Mouse (Mus musculus) inflammation-experienced regulatory T-cells, adult 6 months (primary cell): ENCODE results near the gene Rec8. TPM values are rescaled to one million over a fixed set of nuclear protein-coding genes. Genes with fewer than 3 reads are reported as not detected.

ENCODE experiments used
- ATAC-seq: one replicate; pipeline ENCODE4 v1.8.0; 2017
- polyA plus RNA-seq, 3 experiments: library from polyadenylated mRNA; unstranded; fragments of 100-300 nt; shearing (Covaris generic); gene quantifications; one replicate each; pipeline ENCODE4 v1.2.1; 2017

The Rec8 gene
- polyA plus RNA-seq, 3 experiments from 2014 or later: 2.7 to 4.0 TPM; not detected in 1

DNA sequence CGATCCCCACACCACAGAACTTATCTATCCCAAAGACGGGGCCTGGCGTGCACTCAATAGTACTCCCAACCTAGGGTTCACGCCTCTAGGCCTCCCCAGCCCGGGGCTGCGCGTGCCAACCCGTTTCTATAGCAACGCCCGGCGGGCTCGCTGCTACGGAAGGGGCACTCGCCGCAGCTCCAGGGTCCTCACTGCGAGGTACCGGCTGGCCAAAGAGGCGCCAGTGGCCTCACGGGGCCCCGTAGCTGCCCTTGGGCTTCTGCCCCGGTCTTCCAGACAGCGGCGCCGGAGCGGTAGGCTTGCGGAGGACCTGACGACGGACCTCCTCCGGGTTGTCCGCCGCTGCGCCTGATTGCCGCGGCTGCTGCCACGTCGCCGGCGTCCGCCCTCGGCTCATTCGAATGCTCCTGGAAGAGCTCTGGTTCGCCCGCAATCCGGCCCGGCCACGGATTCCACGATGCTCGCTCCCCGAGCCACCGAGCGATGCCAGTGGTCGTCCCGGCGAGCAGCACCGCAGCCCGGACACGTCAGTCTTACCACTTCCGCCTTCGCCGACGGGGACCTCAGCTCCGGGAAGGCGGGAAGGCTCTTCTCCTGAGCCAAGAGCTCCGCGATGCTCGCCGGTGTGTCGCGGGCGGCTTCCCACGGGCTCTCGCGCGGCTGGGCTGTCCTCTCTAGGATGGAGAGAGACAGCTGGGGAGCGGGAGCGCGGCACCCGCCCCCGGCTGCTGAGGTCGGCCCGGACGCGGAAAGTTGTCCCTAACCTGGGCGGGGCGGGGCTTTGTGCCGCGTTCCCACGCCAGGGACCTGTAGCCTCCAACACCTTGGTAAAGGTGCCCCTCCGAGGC, 25.4 kb downstream of the Rec8 start, which contains the start of gene Tm9sf1:
Gene Tm9sf1 (minus strand): TSS at position 747 of the 848 bp plus-strand sequence.
- ATAC-seq: peak; percentile 73

DNA sequence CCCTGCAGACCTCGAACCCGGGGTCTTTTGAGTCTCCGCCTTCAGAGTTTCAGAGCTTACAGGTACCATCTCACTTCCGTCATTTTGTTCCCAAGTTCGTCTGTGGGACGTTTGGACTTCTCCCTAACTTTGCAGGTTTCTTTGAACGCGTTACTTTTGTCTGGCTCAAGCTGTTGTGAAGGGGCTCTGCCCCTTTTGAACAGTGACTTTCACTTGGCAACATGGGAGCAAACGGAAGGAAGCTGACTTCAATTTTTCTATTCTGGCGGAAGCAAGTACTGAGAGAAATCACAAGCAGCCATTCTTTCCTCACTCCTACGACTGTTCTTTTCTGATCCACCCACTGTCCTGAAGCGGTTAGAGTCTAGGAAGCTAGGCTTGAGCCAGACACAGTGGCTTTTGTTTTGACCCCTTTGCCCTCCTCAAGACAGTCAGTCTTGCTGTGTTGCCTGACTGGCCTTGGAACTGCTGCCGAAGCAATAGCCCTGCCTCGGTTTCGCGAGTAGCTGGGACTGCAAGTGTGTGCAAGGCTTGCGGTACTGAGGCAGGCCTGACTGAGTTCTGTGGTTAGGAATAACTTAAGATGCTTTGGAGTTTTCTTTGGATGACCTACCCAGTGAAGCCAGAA, 26.5 kb downstream of the Rec8 start:
- peak; percentile 38 for ATAC-seq

DNA sequence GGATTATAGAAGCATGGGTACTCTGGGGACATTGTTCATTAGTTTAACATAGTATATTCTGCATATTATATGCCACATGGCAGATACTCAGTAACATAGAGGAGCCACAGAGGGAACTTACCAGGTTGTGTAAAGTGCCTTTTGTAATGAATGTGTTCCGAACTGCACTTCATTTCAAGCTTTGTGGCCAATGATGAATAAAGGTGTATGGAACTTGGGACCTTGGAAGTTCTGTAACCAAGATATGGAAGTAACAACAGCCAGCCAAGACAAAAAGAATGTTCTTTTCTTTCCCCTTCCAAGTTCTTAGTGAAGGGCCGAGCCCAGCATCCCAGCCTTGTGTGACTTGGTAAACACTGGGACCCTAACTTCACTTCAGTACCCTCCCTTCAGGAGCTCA, 32.0 kb downstream of the Rec8 start, which contains the start of gene Tssk4:
Gene Tssk4 (plus strand): TSS at position 301 of the 400 bp plus-strand sequence.
- no peak for ATAC-seq

DNA sequence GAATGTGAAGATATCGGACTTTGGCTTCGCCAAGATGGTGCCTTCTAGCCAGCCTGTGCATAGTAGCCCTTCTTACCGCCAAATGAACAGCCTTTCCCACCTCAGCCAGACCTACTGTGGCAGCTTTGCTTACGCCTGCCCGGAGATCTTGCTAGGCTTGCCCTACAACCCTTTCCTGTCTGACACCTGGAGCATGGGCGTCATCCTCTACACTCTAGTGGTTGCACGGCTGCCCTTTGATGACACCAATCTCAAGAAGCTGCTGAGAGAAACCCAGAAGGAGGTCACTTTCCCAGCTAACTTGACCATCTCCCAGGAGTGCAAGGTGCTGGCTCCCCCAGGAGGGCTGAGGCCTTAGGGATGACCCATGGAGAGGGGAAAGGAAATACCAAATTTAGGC, 33.7 kb downstream of the Rec8 start:
- ATAC-seq: no peak

DNA sequence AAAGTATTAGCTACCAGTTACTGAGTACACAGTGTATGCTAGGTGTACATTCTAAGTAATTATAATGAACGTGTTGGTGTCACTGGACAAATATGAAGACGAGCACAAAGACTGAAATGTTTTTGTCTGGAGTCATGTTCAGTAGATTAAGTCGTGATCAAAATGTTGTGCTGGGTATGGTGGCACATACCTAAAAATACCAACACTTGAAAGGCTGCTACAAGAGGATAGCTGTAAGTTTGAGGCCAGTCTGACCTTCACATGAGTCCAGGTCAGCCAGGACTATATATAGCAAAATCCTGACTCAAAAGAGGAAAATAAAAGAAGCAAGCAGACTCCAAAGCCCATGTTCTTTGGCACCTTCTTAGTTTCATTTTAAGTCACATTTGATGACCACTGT, 39.1 kb downstream of the Rec8 start:
- no peak for ATAC-seq

DNA sequence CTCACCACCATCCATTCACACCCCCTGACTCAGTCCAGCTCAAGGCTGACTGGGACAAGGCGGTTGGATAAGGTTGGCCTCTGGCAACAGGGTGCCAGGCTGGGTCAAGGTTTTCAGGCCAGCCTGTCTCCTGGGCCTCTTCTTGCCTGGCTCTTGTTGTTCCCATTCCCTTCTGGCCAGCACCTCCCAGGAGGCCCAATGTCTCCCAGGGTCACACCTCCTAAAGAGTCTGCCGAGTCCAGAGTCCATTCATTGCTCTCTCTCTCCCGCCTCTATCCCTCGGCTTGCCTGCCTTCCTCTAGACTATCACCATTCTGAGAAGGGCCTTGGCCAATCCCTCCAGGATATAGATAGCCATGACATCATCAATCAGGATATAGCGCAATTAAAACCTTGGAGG, 40.2 kb downstream of the Rec8 start:
- ATAC-seq: no peak

DNA sequence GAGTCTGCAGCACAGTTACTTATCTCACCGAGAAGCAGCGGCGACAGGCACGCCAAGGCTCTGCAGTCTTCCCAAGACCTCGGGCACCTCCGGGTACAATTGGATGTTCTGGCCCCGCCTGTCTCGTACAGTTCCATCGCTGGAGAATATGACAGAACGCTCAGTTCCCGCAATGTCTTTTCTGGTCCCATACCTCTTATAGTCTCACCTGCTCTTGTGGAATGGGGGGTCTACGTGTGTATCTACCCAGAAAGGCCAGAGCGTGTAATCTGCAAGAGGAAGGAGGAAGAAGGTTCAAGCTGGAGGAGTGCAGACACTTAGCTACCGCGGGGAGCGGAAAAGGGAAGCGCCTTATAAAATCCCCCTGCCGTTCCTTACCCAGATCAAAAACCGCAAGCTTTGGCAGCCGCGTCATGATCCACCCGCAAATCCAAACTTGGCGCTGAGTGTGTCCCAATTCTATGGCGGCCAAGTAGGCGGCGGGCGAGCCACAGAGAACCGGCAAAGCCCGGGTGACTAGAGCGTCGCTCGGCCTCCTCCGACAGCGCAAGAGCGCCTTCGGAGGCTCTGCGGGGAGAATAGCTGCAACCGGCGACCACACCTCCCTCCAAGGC, 42.2 kb downstream of the Rec8 start, which contains the start of gene Mdp1:
Gene Mdp1 (minus strand): TSS at position 549 of the 614 bp plus-strand sequence.
- peak; percentile 96 for ATAC-seq

DNA sequence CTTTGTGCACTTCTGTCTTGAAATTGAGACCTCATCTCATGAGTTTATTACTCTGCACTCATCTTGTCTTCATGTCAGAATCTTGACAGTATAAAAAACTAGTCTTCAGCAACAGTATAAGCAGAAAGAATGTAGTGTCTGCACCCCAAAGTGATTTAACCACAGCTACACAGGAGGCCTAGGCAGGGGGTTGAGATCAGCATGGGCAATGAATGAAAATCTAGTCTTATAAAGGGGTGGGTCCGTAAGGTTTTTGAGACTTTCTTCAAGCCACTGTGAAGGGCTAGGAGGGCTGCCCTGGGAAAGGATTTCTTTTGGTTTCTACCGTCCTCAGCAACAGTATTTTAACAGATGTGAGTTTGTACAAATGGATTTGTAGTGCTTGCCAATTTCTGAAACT, 42.8 kb downstream of the Rec8 start:
- no peak for ATAC-seq

DNA sequence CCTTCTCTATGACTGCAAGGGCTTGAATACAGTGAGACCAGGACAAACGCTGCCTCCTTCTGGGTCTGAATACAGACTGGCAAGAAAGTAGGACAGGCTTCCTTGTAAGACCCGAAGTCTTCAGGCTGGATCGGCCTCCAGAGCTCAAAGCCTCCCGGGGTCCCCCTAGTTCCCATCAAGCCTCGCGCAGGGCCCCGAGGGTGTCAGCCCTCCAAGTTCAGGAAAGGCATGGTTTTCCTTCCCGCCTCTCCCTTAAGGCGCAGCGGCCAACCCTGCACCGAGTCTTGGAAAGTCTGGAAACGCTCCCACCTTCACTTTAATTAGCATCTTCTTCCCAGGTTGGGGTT, 53.6 kb downstream of the Rec8 start:
- peak; percentile 3 for ATAC-seq

DNA sequence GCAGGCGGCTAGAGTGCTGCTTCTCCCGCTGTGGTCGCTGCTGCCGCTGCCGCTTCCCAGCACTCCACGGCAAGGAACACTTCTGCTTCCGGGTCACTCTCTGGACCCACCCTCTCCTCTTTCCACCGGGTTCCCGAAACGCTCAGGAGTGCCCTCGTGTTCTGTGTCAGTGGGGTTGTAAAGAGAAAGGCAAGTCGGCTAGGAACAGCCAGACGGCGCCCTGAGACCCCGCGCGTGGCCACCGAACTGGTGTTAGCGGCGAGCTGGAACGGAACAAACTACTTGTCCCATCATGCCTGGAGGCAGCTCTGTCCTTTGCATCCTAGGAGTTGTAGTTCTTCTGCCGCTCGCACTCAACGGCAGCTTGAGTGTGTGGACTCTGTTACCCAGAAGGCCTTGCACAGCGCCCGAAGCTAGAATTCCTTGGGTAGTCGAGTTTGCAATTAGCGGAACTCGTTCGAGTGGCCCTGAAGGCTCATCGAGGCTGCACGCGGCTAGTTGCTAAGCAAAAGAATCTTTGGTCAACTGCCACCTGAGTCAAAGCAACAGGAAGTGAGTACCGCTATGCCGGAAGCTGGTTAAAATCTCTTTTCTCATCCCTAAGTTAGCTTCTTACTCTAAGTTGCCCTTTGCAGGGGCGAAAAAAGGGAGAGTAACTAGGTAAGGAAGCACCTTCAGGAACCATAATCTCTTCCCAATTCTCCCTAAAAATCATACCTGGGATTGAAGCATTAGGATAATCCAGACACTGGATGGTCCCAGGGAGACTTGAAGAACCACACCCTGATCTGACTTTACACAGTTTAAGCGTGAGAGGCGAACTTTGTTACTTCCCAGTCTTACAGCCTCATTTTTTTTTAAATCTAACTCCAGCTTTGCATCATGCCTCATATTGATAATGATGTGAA, 54.2 kb downstream of the Rec8 start, which contains the start of the genes Gmpr2 and Nedd8:
Gene Gmpr2 (plus strand): TSS at position 109 of the 908 bp plus-strand sequence.
Gene Nedd8 (minus strand): TSS at position 292 of the 908 bp plus-strand sequence.
- peak; percentile 98 for ATAC-seq

DNA sequence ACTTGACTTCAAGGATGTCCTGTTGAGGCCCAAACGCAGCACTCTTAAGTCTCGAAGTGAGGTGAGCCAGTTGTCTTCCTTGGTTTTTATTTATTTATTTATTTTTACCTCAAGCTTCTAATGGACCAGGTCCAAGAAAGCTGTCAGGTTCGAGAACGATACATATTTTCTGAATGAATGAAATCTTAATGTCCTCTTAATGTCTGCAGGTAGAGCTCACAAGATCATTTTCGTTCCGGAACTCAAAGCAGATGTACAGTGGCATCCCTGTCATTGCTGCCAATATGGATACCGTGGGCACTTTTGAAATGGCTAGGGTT, 54.9 kb downstream of the Rec8 start:
- ATAC-seq: no peak

Other genes with a start within 250 kb of the Rec8 start
- 10 to 100 TPM; 37.3 to 38.7 (median 37.4) TPM for gene Dhrs4, start 139.3 kb upstream of the Rec8 start, polyA plus RNA-seq
- gene Carmil3, start 127.4 kb upstream of the Rec8 start, polyA plus RNA-seq: not detected
- gene Cpne6, start 107.6 kb upstream of the Rec8 start, polyA plus RNA-seq: not detected
- under 1 TPM in 1 of 3 experiments, not detected in 2; 0.08 TPM for gene Nrl, start 93.1 kb upstream of the Rec8 start, polyA plus RNA-seq
- 10 to 100 TPM; 31.9 to 37.5 (median 35.9) TPM for gene Pck2, start 77.8 kb upstream of the Rec8 start, polyA plus RNA-seq
- gene Dcaf11, start 58.0 kb upstream of the Rec8 start, polyA plus RNA-seq: 100 to 1,000 TPM in 1 of 3 experiments, 10 to 100 TPM in 2; 73.9 to 107 (median 81.0) TPM
- 1 to 10 TPM; 1.4 to 3.2 (median 3.2) TPM for gene A730061H03Rik, start 57.6 kb upstream of the Rec8 start, polyA plus RNA-seq
- gene Fitm1, start 42.4 kb upstream of the Rec8 start, polyA plus RNA-seq: not detected
- 100 to 1,000 TPM; 667 to 812 (median 693) TPM for gene Psme1, start 39.9 kb upstream of the Rec8 start, polyA plus RNA-seq
- 10 to 100 TPM; 19.1 to 25.6 (median 23.3) TPM for gene Emc9, start 32.7 kb upstream of the Rec8 start, polyA plus RNA-seq
- 1,000 to 10,000 TPM in 1 of 3 experiments, 100 to 1,000 TPM in 2; 828 to 1,360 (median 869) TPM for gene Psme2, start 26.9 kb upstream of the Rec8 start, polyA plus RNA-seq
- gene Rnf31, start 26.3 kb upstream of the Rec8 start, polyA plus RNA-seq: 10 to 100 TPM; 26.7 to 37.2 (median 35.3) TPM
- gene Irf9, start 14.5 kb upstream of the Rec8 start, polyA plus RNA-seq: 100 to 1,000 TPM; 120 to 174 (median 141) TPM
- 10 to 100 TPM; 21.1 to 39.8 (median 36.3) TPM for gene Ipo4, start 17.9 kb downstream of the Rec8 start, polyA plus RNA-seq
- 1 to 10 TPM in 2 of 3 experiments, under 1 TPM in 1; 0.44 to 2.8 (median 2.5) TPM for gene Gm49378, start 19.9 kb downstream of the Rec8 start, polyA plus RNA-seq
- gene Tm9sf1, start 25.8 kb downstream of the Rec8 start, polyA plus RNA-seq: 10 to 100 TPM; 36.3 to 45.0 (median 39.3) TPM
- gene Tssk4, start 32.1 kb downstream of the Rec8 start, polyA plus RNA-seq: 1 to 10 TPM in 2 of 3 experiments, under 1 TPM in 1; 0.68 to 2.2 (median 1.2) TPM
- 100 to 1,000 TPM in 1 of 3 experiments, 10 to 100 TPM in 2; 89.2 to 101 (median 95.6) TPM for gene Mdp1, start 42.5 kb downstream of the Rec8 start, polyA plus RNA-seq
- 10 to 100 TPM; 25.8 to 33.9 (median 29.9) TPM for gene Gmpr2, start 53.9 kb downstream of the Rec8 start, polyA plus RNA-seq
- gene Nedd8, start 54.1 kb downstream of the Rec8 start, polyA plus RNA-seq: 100 to 1,000 TPM; 335 to 412 (median 375) TPM
- 10 to 100 TPM; 26.4 to 30.7 (median 30.2) TPM for gene Tinf2, start 63.8 kb downstream of the Rec8 start, polyA plus RNA-seq
- gene Tgm1, start 95.9 kb downstream of the Rec8 start, polyA plus RNA-seq: not detected
- gene Rabggta, start 104.2 kb downstream of the Rec8 start, polyA plus RNA-seq: 10 to 100 TPM; 40.8 to 75.9 (median 62.1) TPM
- gene Dhrs1, start 127.7 kb downstream of the Rec8 start, polyA plus RNA-seq: 10 to 100 TPM; 32.4 to 57.8 (median 46.5) TPM
- gene Nop9, start 127.7 kb downstream of the Rec8 start, polyA plus RNA-seq: 1 to 10 TPM; 4.1 to 8.4 (median 5.4) TPM
- not detected for gene Cideb, start 140.4 kb downstream of the Rec8 start, polyA plus RNA-seq
- not detected for gene Ltb4r2, start 143.4 kb downstream of the Rec8 start, polyA plus RNA-seq
- 10 to 100 TPM in 1 of 3 experiments, 1 to 10 TPM in 1, under 1 TPM in 1; 0.57 to 16.6 (median 3.8) TPM for gene Ltb4r1, start 147.9 kb downstream of the Rec8 start, polyA plus RNA-seq
- gene Adcy4, start 166.1 kb downstream of the Rec8 start, polyA plus RNA-seq: under 1 TPM in 1 of 3 experiments, not detected in 2; 0.29 TPM
- 10 to 100 TPM; 71.9 to 99.8 (median 84.8) TPM for gene Ripk3, start 170.8 kb downstream of the Rec8 start, polyA plus RNA-seq
- not detected for gene Nfatc4, start 205.1 kb downstream of the Rec8 start, polyA plus RNA-seq
- under 1 TPM in 1 of 3 experiments, not detected in 2; 0.04 TPM for gene Nynrin, start 236.0 kb downstream of the Rec8 start, polyA plus RNA-seq